Mouse (Mus musculus) stomach, postnatal 0 days (tissue): Measurements from ENCODE around the gene Exoc8.

ENCODE experiments used
- CTCF ChIP-seq: IDR thresholded peaks from 2 replicates; pipeline ENCODE4 v1.5.1; 2016; ENCODE audit warnings: antibody characterized with exemption, low read depth, mild to moderate bottlenecking, moderate library complexity
- EP300 ChIP-seq: optimal IDR thresholded peaks from 2 replicates; pipeline ENCODE3; 2016; ENCODE audit warnings: antibody characterized with exemption

DNA sequence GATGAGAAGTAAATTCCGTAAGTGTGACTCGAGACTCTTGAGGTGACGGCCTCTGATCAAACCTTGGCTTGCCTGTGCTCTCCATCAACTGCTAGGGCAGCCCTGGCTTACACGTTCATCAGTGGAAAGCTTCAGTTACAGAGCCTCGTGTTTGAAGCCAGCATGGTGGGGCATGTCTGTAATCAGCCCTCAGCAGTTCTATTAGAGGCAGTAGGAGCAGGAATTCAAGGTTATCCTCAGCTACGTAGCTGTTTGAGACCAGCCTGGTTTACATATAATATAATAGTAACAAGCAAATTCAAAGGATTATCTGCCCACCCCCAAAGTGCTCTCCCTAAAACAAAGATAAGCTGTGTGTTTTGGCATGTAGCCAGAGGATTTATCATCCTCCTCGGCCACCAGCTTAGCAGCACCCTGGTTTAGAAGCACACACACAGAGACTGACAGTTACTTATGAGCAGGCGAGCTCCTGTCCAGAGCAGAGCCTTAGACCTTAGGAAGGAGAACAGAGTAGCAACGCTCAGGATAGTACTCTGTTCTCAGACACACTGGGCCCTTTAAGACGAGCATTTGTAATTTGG, 18.5 kb downstream of the Exoc8 start:
- no peak for TF ChIP-seq CTCF
- no peak for TF ChIP-seq EP300
